Mouse (Mus musculus) hindbrain, embryonic 14.5 days (tissue): ENCODE measurements around the gene Nbea. TPM values are rescaled to one million over a fixed set of nuclear protein-coding genes. Genes with fewer than 3 reads are reported as not detected.
"Not testable (repeated sequence)": the region's sequence is repeated elsewhere in the genome, so short reads cannot be mapped to it uniquely, and the experiment has no call there.

Experiments used
- ATAC-seq: fragments of 200-750 bp; cut with Nextera tagmentation; 2 replicates; pipeline ENCODE4 v1.8.0; 2017; ENCODE audit warnings: moderate number of reproducible peaks, mild to moderate bottlenecking, moderate TSS enrichment, moderate library complexity; ENCODE audit not compliant: low FRiP score
- DNase-seq: peaks from one replicate; pipeline ENCODE4 v3.0.0-alpha.2; 2015; ENCODE audit warnings: low spot score
- H3K27ac ChIP-seq: fragments of 300-500 bp; sonication (generic); 2 replicates; pipeline ENCODE4 v1.5.1; 2014; ENCODE audit warnings: mild to moderate bottlenecking, moderate library complexity
- H3K27me3 ChIP-seq: fragments of 300-500 bp; sonication (generic); 2 replicates; pipeline ENCODE4 v1.6.1; 2014; ENCODE audit warnings: mild to moderate bottlenecking, low read length, mixed read lengths; ENCODE audit not compliant: control insufficient read depth, insufficient read depth
- H3K36me3 ChIP-seq: fragments of 300-500 bp; sonication (generic); replicated peaks from 2 replicates; pipeline ENCODE4 v1.6.1; 2014; ENCODE audit not compliant: control insufficient read depth, insufficient read depth
- H3K4me1 ChIP-seq: fragments of 300-500 bp; sonication (generic); replicated peaks from 2 replicates; pipeline ENCODE4 v1.6.1; 2014; ENCODE audit warnings: antibody characterized with exemption, low read length, mixed read lengths; ENCODE audit not compliant: control insufficient read depth, insufficient read depth
- H3K4me2 ChIP-seq: fragments of 300-500 bp; sonication (generic); replicated peaks from 2 replicates; pipeline ENCODE4 v1.6.1; 2014; ENCODE audit warnings: mild to moderate bottlenecking, moderate library complexity
- H3K4me3 ChIP-seq: fragments of 300-500 bp; sonication (generic); replicated peaks from 2 replicates; pipeline ENCODE4 v1.5.1; 2014; ENCODE audit warnings: mild to moderate bottlenecking, low read length
- H3K9ac ChIP-seq: fragments of 300-500 bp; sonication (generic); 2 replicates; pipeline ENCODE4 v1.6.1; 2014
- H3K9me3 ChIP-seq: fragments of 300-500 bp; sonication (generic); 2 replicates; pipeline ENCODE4 v1.6.1; 2016; ENCODE audit warnings: low read length; ENCODE audit not compliant: control insufficient read depth
- WGBS: fragments of 180-500 bp; shearing (Covaris S2); extraction: QIAGEN DNeasy Blood & Tissue Kit; methylation state at CpG from one replicate; pipeline ENCODE4 v1.1.7; 2014; 5-methylcytosine and 5-hydroxymethylcytosine counted together
- polyA plus RNA-seq: library from polyadenylated mRNA; unstranded; fragments of >200 nt; fragmentation: Nextera tagmentation; extraction: Ambion mirVana; gene quantifications from 2 replicates; pipeline ENCODE4 v1.2.1, GENCODE M21; 2014

Gene Nbea
- polyA plus RNA-seq, 1 experiment from 2014 or later = 86.2 TPM

GRCm38 (mm10) chr3:55637660-55638059, 545.8 kb downstream of the Nbea start:
- no peak overlapping the region for H3K4me3 ChIP-seq
- WGBS = 52% methylated on average over 7 of the region's 7 CpGs
- ATAC-seq (peak; percentile 73), DNase-seq (peak; percentile 53)
- H3K4me1 ChIP-seq = peaks cover 10% of the 10 kb centered on the region
- no peaks in the 10 kb centered on the region for H3K27me3 ChIP-seq
- no peak overlapping the region for H3K4me2 ChIP-seq
- H3K36me3 ChIP-seq = peaks cover 15% of the 10 kb centered on the region
- no peaks in the 10 kb centered on the region for H3K9me3 ChIP-seq
- H3K27ac ChIP-seq = peak overlapping the region; percentile 78
- H3K9ac ChIP-seq = no peak overlapping the region

DNA sequence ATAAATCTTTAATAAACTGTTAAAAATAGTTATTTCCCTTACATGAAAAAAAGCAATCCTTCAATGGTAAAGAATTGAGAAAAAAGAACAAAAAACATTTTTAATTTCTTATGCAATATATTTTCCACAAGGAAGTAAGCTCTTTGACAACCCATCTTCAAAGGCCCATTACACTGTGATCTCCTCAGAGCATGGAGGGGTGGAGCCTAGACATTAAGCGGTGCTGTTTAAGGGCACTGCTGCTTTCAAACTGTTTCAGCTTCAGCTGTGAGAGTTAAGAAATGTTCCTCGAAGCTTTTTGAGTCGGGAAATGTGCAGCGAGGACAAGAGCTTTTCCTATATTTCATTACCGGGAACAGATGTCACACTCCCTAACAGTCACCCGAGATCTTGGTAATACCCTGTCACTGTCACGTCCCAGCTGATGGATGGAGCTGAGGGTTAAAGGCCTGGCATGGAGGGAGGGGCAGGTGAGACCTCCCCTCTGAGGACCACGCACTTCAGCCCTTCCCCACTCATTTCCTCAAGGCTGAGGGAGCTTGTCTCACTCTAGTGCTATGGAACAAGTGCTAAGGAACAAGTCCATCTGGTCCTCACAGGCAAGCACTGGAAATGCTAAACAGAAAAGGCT, 547.8 kb downstream of the Nbea start:
- no peak overlapping the region for H3K9ac ChIP-seq
- H3K36me3 ChIP-seq = 0 out of 2 replicates have a peak, but pooled peaks cover 16% of the 10 kb centered on the region
- DNase-seq = no peak
- peak overlapping the region; percentile 32; the same call in 1 of the 2 replicates for H3K27ac ChIP-seq
- peaks cover 10% of the 10 kb centered on the region for H3K4me1 ChIP-seq
- no peak for ATAC-seq
- no peak overlapping the region for H3K4me3 ChIP-seq
- no peaks in the 10 kb centered on the region for H3K9me3 ChIP-seq
- no peaks in the 10 kb centered on the region for H3K27me3 ChIP-seq
- WGBS = 45% methylated on average over 8 of the region's 8 CpGs
- no peak overlapping the region for H3K4me2 ChIP-seq

DNA sequence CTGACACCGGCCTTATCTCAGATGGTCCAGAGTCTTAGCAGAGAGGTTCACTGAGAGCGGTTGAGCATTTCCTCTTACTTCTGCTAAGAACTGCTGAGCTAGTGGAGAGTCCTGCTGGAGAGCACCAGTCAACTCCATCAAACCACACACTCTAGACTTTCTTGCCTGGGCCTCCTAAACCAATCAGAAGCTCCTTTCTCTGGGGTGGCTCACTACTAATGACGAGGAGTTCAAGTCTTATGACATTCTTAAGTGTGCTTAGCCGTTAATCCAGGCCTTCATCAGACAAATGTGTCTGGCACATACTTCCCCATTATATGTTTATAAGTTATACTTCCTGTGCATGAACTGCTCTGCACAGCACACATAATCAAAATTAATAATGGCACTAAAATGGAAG, 556.4 kb downstream of the Nbea start:
- Histone ChIP-seq H3K36me3 (peaks cover 58% of the 10 kb centered on the region), H3K4me1 (no peaks in the 10 kb centered on the region), H3K27ac (no peak overlapping the region), H3K27me3 (no peaks in the 10 kb centered on the region), H3K4me2 (no peak overlapping the region), H3K4me3 (no peak overlapping the region), H3K9me3 (no peaks in the 10 kb centered on the region), H3K9ac (no peak overlapping the region)
- DNase-seq (no peak), ATAC-seq (no peak)
- 95% methylated on average over 4 of the region's 4 CpGs for WGBS

DNA sequence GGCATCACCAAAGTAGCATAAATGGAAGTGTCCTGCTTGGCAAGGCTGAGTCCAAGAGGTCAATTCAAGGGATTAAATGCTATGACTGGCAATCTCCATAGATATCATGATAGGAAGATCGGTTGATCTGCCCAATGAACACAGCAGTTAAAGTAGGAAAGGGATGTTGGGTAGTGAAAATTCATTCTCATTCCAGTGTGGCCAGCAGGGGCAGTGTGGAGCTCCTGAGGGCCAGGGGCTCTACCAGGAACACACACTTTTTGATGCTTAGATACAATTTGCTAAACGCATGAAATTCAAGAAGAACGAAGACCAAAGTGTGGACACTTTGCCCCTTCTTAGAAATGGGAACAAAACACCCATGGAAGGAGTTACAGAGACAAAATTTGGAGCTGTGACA, 561.5 kb downstream of the Nbea start:
- H3K36me3 ChIP-seq, H3K4me3 ChIP-seq, H3K27me3 ChIP-seq, H3K4me1 ChIP-seq, H3K9me3 ChIP-seq, ATAC-seq, H3K4me2 ChIP-seq, H3K9ac ChIP-seq, H3K27ac ChIP-seq, DNase-seq: not testable (repeated sequence)
- WGBS = 98% methylated on average over 3 of the region's 3 CpGs

DNA sequence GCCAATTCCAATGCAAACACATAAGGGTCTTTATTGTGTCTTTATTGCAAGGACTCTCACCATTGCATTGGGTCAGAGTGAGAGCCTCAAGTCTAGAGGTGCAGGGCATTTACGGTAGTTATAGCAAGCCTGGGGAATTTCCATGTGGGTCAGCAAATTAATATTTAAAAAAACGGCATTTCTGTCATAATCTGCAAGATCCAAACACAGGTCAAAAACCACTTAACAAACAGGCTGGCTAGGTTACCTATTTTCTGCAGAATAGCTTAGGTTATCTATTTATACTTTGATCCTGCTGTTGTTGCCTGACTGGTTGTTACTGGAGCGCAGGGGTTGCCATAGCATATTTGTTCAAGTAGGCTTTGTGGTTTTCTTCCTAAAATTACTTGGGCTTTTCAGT, 565.1 kb downstream of the Nbea start:
- ATAC-seq (no peak), DNase-seq (no peak)
- Histone ChIP-seq H3K9ac (no peak overlapping the region), H3K27me3 (no peaks in the 10 kb centered on the region), H3K4me2 (no peak overlapping the region), H3K27ac (no peak overlapping the region), H3K4me1 (no peaks in the 10 kb centered on the region), H3K9me3 (no peaks in the 10 kb centered on the region), H3K36me3 (no peaks in the 10 kb centered on the region), H3K4me3 (no peak overlapping the region)
- 90% methylated on average over 3 of the region's 3 CpGs for WGBS

GRCm38 (mm10) chr3:55612459-55613115, 570.9 kb downstream of the Nbea start:
- Histone ChIP-seq H3K9me3 (no peaks in the 10 kb centered on the region), H3K27ac (no peak overlapping the region), H3K36me3 (no peaks in the 10 kb centered on the region), H3K4me1 (no peaks in the 10 kb centered on the region), H3K9ac (no peak overlapping the region), H3K27me3 (no peaks in the 10 kb centered on the region), H3K4me2 (no peak overlapping the region), H3K4me3 (no peak overlapping the region)
- ATAC-seq = no peak
- WGBS = 64% methylated on average over 5 of the region's 5 CpGs
- DNase-seq = no peak

- Histone ChIP-seq H3K9ac (no peak overlapping the region), H3K36me3 (no peaks in the 10 kb centered on the region)
- 71% methylated on average over 5 of the region's 5 CpGs for WGBS
Measured at GRCm38 (mm10) chr3:55612023-55612422, 571.5 kb downstream of the Nbea start.

GRCm38 (mm10) chr3:55610191-55610590, 573.3 kb downstream of the Nbea start:
- Histone ChIP-seq H3K4me1 (no peaks in the 10 kb centered on the region), H3K4me3 (no peak overlapping the region), H3K4me2 (no peak overlapping the region), H3K27ac (no peak overlapping the region), H3K9ac (no peak overlapping the region), H3K9me3 (no peaks in the 10 kb centered on the region), H3K36me3 (no peaks in the 10 kb centered on the region), H3K27me3 (no peaks in the 10 kb centered on the region)
- ATAC-seq (no peak), DNase-seq (no peak)
- whole genome bisulfite sequencing = 89% methylated on average over 12 of the region's 12 CpGs

More at GRCm38 (mm10) chr3:55612023-55612422, 571.5 kb downstream of the Nbea start:
- no peaks in the 10 kb centered on the region for H3K4me1 ChIP-seq
- H3K27ac ChIP-seq = no peak overlapping the region
- no peaks in the 10 kb centered on the region for H3K9me3 ChIP-seq
- DNase-seq (no peak), ATAC-seq (no peak)
- H3K4me3 ChIP-seq = no peak overlapping the region
- no peak overlapping the region for H3K4me2 ChIP-seq
- H3K27me3 ChIP-seq = no peaks in the 10 kb centered on the region

GRCm38 (mm10) chr3:55600286-55600685, 583.2 kb downstream of the Nbea start:
- no peak overlapping the region for H3K4me3 ChIP-seq
- WGBS = 90% methylated on average over 2 of the region's 2 CpGs
- H3K27ac ChIP-seq = peak overlapping the region; percentile 36
- no peak overlapping the region for H3K4me2 ChIP-seq
- DNase-seq = no peak
- H3K36me3 ChIP-seq = no peaks in the 10 kb centered on the region
- no peak for ATAC-seq
- H3K27me3 ChIP-seq = no peaks in the 10 kb centered on the region
- peaks cover 11% of the 10 kb centered on the region; the same call in 1 of the 2 replicates for H3K4me1 ChIP-seq
- H3K9me3 ChIP-seq = no peaks in the 10 kb centered on the region
- no peak overlapping the region for H3K9ac ChIP-seq
